Mouse (Mus musculus) adrenal gland, adult 18-20 months (tissue): Measurements from ENCODE around the gene 2210408I21Rik. TPM values are rescaled to one million over a fixed set of nuclear protein-coding genes. Genes with fewer than 3 reads are reported as not detected.
"Not testable (repeated sequence)": the region's sequence is repeated elsewhere in the genome, so short reads cannot be mapped to it uniquely, and the experiment has no call there.

Source experiments
- DNase-seq, 2 experiments: peaks; one replicate each; pipeline ENCODE4 v3.0.0; 2021 to 2022; ENCODE audit warnings: low spot score in 2 of 2
- long read RNA-seq, 2 experiments: library from polyadenylated mRNA; stranded (forward); transcript quantifications; one replicate each; pipeline ENCODE4 v2.0.0; 2021
- total RNA-seq, 2 experiments: library from RNA; stranded (reverse); gene quantifications; 1 replicate in 1 of 2; 2 replicates in 1 of 2; pipeline ENCODE4 v1.2.3; 2021

Gene 2210408I21Rik
- total RNA-seq: 1 to 10 TPM; 8.8 to 8.9 TPM
- long read RNA-seq, experiment 1, partial matches to known transcripts: 1 of 3 reads
- long read RNA-seq, experiment 1, other reads (novel, unspliced or antisense): 0 of 3 reads
- long read RNA-seq, experiment 2, partial matches to known transcripts: 4 of 9 reads
- long read RNA-seq, experiment 2, other reads (novel, unspliced or antisense): 2 of 9 reads

- peak; percentile 80 to 84 for DNase-seq
These were observed at the start of gene 2210408I21Rik, which contains the start of gene Slf1 for GRCm38 (mm10) chr13:77134931-77135620. 2210408I21Rik (plus strand) TSS chr13:77135540. Slf1 (minus strand) TSS chr13:77135473.

GRCm38 (mm10) chr13:77092876-77093275, 42.5 kb upstream of the 2210408I21Rik start:
- not testable (repeated sequence) for DNase-seq

GRCm38 (mm10) chr13:77107734-77108133, 27.6 kb upstream of the 2210408I21Rik start:
- no peak for DNase-seq

GRCm38 (mm10) chr13:77118695-77119094, 16.6 kb upstream of the 2210408I21Rik start:
- no peak for DNase-seq

DNA sequence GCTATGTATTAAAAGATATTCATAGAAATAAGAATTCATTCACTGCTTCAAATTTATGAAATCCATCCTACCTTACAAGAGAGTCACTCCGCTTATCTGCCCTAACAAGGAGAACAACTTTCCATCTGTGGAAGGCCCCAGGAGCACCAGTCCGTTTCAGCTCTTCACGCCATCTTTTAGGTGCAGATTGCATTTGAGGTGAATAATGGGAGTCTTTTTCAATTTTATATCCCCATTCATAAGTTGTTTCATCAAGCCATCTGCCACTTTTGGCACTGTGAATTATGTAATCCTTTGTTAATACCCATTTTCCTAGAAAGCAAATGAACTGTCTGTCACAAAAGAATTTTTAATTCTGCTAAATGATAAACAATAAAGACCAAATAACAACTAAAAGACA, 10.2 kb upstream of the 2210408I21Rik start:
- DNase-seq: no peak

DNA sequence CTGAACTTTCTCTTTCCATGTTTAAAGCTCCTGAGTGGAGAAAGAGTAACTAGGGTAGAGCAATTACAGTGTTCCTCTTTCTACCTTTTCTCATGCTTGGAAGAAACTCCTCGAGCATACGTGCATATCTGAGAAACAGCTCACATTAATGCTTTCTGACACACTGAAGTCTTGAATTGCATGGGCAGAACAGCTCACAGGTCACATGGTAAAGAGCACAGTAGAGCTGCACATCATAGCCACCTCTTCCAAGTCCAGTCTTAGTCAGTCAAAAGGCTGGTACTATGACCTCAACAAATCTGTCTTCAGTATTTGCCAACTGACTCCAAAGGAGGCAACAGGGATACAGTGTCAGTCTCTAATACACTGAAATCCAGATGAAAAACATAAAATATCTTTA, 7.1 kb upstream of the 2210408I21Rik start:
- DNase-seq: no peak

GRCm38 (mm10) chr13:77131132-77131531, 4.2 kb upstream of the 2210408I21Rik start:
- DNase-seq: no peak

DNA sequence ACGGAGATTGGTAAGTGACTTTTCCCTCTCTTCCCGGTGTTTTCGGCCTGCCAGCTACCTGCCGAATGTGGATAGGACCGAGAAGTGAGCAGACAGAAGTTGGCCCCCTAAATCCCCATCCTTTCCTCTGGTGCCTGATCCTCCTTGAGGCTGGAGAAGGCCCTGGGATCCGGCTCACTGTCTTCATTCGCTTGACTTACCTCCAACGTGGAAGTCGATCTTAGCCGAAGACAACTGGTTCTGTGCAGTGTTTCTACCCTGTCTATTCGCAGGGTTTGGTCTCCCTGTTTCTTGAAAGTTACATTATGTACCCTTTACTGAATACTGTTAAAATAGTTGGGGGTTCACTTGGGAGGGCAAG, 261 bp downstream of the 2210408I21Rik start:
- DNase-seq: no peak

- DNase-seq: no peak
These were observed 5.5 kb downstream of the 2210408I21Rik start for GRCm38 (mm10) chr13:77140890-77141289.

- DNase-seq: no peak
These were observed 42.6 kb downstream of the 2210408I21Rik start for GRCm38 (mm10) chr13:77177931-77178330.

DNA sequence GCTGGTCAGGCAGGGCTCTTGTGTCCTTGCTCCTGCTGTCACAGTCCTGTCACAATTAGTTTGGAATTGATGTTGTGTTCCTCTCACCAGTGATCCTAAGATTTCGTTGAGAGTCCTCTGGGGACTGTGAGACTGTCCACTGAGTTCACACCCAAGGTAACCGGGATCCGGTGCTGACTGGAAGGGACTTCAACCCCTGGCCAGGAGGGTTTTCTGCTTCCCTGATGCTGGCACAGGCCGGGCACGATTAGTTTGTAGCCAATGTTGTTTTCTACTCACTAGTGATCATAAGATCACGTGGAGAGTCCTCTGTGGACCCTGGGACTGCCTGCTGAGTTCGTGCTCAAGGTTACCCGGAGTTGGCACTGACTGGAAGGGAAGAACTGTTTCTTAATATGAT, 55.3 kb downstream of the 2210408I21Rik start:
- no peak for DNase-seq

- no peak for DNase-seq
These were observed 56.9 kb downstream of the 2210408I21Rik start for GRCm38 (mm10) chr13:77192201-77192600.

- no peak for DNase-seq
These were observed 73.6 kb downstream of the 2210408I21Rik start for GRCm38 (mm10) chr13:77208764-77209418.

DNA sequence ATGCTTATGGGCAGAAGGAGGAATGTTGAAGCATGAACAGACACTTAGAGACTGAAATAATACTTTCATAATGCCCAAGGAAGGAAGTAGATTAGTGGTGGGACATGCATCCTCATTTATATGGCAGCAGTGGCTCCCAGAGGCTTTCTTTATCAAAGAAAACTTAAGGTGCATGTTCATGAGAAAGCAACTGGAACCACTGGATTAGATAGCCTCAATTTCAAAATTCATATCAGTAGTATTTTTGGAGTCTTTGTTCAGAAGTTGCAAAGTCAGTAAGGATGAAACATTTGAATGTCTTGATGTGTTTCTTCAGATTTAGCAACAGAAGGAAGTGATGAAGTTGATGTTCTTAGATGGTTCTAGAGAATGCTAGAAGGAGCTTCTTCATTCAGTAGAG, 77.9 kb downstream of the 2210408I21Rik start:
- no peak for DNase-seq

- DNase-seq: no peak
These were observed 80.1 kb downstream of the 2210408I21Rik start for GRCm38 (mm10) chr13:77215460-77215859.

- DNase-seq: no peak
These were observed 82.4 kb downstream of the 2210408I21Rik start for GRCm38 (mm10) chr13:77217672-77218280.

DNA sequence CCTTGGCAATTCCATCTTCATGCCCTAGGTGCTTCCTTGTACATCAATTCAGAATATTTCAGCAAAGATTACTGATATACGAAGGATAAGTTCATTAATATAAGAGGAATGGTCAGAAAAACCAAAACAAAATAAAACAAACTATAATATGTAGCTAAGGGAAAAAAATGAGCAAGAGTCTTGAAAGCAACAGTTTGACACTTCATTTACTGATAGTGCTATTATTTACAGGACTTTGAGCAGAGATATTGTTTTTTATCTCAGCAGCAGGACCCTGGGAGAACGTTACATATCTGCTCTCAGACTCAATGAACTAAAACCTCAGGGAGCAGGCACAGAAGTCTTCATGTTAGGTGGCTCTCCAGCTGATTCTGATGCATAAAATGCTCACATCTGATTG, 85.7 kb downstream of the 2210408I21Rik start:
- no peak for DNase-seq

DNA sequence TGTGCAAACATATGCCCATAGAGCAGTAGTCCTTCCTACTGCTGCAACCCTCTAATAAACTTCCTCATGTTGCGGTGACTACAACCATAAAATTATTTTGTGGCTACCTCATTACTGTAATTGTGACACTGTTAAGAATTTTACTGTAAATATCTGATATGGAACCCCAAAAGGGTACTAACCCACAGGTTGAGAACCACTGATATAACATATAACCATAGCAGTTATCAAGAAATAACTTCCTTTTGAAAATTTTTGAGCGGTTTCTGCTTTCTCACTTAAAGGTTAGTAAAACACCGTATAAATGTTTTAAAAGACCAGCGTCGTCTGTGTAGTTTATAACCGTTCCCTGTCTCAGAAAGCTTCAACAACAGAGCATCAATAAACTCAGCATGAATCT, 121.2 kb downstream of the 2210408I21Rik start:
- DNase-seq: no peak

- DNase-seq: no peak
These were observed 127.5 kb downstream of the 2210408I21Rik start for GRCm38 (mm10) chr13:77262715-77263338.

DNA sequence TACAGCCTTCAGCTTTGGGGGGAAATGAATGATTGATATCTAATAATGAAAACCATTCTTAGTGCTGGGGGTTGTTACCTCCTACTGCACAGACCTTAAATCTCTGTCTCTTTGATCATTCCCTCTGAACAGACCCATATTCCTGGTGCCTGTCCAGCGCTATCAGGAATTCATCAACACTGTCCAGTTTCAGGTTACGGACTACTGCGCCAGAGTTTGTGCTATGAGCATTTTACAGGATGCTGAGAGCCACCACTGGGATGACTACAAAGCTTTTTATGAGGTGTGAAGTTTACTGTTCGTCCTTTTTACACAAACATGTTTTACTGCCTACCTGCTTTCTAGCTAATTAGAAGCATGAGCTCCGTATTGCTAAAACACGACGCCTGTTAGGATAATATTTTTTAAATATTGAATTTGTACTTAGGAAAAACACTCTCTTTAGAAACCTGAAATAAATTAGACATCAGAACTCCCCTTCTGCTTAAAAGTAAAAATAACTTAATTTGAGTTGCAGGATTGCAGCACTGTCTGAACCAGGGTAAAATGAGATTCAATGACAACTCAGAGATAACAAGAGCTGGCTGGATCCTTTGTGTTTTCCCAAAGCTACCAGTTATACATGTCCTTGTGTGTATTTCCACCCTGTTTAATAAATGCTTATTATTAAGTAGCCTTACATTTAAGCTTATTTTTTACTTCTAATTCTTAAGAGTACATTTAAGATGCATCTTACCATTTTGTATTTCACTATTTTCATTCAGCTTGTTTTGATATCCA, 128.2 kb downstream of the 2210408I21Rik start:
- DNase-seq: no peak

DNA sequence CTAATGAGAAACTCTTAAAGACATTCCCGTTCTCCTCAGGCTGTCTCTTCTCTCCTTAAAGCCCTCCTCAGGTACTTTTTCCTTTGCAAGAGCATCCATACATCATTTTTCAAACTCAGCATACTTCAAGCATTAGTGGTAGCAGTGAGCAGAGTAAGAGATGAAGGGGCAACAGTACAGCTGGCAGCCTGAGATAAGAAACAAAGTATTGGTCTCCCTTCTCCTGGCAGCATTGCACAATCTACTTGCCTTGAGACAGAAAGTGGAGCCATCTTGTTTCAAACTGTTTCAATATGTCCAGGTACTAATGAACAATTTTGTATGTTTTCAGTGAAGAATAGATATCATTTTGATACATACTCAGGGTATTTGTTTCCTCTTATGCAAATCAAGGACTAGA, 129.1 kb downstream of the 2210408I21Rik start:
- no peak for DNase-seq
